Mouse (Mus musculus): ENCODE data around the gene Zbed3.

DNA sequence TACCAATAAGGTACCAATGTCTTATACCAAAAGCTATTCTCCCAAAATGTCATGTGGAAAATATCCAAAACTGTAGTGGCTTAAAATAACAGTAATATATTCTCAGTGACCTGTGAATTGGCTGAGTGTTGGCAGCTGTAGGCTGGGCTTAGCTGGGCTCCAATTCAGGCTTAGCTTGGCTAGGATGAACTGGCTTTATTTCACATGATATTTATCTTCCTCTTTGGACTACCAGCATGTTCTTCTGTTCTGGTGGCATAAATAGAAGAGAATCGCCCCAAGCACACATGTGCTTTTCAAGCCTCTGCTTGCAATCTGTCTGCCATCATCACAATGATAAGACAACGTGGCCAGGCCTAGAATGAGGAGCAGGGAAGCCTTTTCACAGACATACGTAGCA is 23.5 kb upstream of the Zbed3 start:
- no peak for TF ChIP-seq CTCF (IDR thresholded peaks at IDR 0.05; ENCODE audit: insufficient read depth, low read depth, low read length)
- no peak for TF ChIP-seq POLR2A (IDR thresholded peaks at IDR 0.05; ENCODE audit: insufficient read depth, low read depth, low read length)

Measured in olfactory bulb, adult 2 months (tissue).